ENCODE assay signal across 8 mouse cellular contexts in the genomic region with DNA sequence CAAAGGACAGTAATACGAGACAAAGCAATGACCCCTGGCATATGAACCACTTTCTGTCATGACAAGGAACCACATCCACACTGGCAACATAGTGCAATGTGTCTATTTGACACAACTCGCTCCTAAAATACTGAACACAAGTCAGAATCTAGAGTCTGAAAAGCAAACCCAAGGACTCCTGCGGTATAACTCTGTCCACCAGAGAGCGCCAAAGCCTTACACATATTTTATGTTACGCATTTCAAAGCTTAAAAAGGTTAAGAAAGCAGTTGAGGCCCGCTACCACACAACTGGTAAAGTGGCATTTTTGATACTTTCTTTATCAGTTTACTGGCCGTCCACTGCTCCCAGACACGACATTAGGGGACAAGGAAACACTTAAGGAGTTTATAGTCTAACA. TPM values are rescaled to one million over a fixed set of nuclear protein-coding genes. Genes with fewer than 3 reads are reported as not detected.
A peak's percentile ranks its signal among the peaks of the same experiment; 100 is the strongest.
DNase-seq lines count a peak whose midpoint lies in the region; ATAC-seq and TF ChIP-seq lines count a peak whose summit lies in the region.

No protein-coding gene starts in this region.

- intact Hi-C loops in left cerebral cortex, postnatal 4 days (cut with DNase I), result loop anchor here (5.0 to 10.0 kb wide), 4 partner anchors 87 to 462 kb away; no protein-coding TSS in a partner anchor

- no peaks in the 10 kb centered on the region for H3K36me3 ChIP-seq in neural tube, embryonic 15.5 days
- H3K36me3 ChIP-seq in forebrain, postnatal 0 days (ENCODE audit: insufficient read depth), result no peaks in the 10 kb centered on the region

- no peak overlapping the region for H3K4me2 ChIP-seq in neural tube, embryonic 15.5 days
- no peak overlapping the region for H3K4me2 ChIP-seq in forebrain, postnatal 0 days (ENCODE audit: low read depth)

- ATAC-seq in neural tube, embryonic 15.5 days (ENCODE audit: low FRiP score), result no peak
- ATAC-seq in forebrain, postnatal 0 days, result peak; percentile 61
- ATAC-seq in inflammation-experienced regulatory T-cells, adult 6 months, result peak; percentile 82

- 12% methylated on average over 8 of the region's 8 CpGs for WGBS in neural tube, embryonic 15.5 days
- 9% methylated on average over 8 of the region's 8 CpGs for WGBS in forebrain, postnatal 0 days

- H3K4me1 ChIP-seq in neural tube, embryonic 15.5 days, result peaks cover 12% of the 10 kb centered on the region
- no peaks in the 10 kb centered on the region for H3K4me1 ChIP-seq in forebrain, postnatal 0 days (ENCODE audit: insufficient read depth)

- H3K9ac ChIP-seq in neural tube, embryonic 15.5 days (replicated peaks), result no peak overlapping the region
- H3K9ac ChIP-seq in forebrain, postnatal 0 days, result no peak overlapping the region

- TF ChIP-seq CTCF in forebrain, postnatal 0 days (IDR thresholded peaks at IDR 0.05; ENCODE audit: low read depth), result peak; percentile 90

- H3K27me3 ChIP-seq in neural tube, embryonic 15.5 days (replicated peaks), result no peaks in the 10 kb centered on the region
- no peaks in the 10 kb centered on the region for H3K27me3 ChIP-seq in forebrain, postnatal 0 days (ENCODE audit: insufficient read depth, low read length)

- peak; percentile 71 for DNase-seq in neural tube, embryonic 10.5 days (ENCODE audit: extremely low spot score, low spot score)
- DNase-seq in adrenal gland, postnatal 25 days, result peak; percentile 69
- peak; percentile 91 for DNase-seq in forebrain, postnatal 0 days
- DNase-seq in left cerebral cortex, postnatal 4 days, result peak; percentile 68
- DNase-seq in retina, embryonic 14.5 days (ENCODE audit: low spot score), result peak; percentile 86
- peak; percentile 55 to 67 for DNase-seq in urinary bladder, postnatal 36 days (ENCODE audit: low spot score in 2 of 2)

- H3K27ac ChIP-seq in neural tube, embryonic 15.5 days (replicated peaks), result no peak overlapping the region
- H3K27ac ChIP-seq in forebrain, postnatal 0 days (ENCODE audit: low read depth, low read length), result no peak overlapping the region

- no peaks in the 10 kb centered on the region for H3K9me3 ChIP-seq in neural tube, embryonic 15.5 days (replicated peaks)
- H3K9me3 ChIP-seq in forebrain, postnatal 0 days (ENCODE audit: low read length), result no peaks in the 10 kb centered on the region

- H3K4me3 ChIP-seq in neural tube, embryonic 15.5 days (replicated peaks), result no peak overlapping the region
- H3K4me3 ChIP-seq in forebrain, postnatal 0 days (ENCODE audit: low read depth, low read length), result no peak overlapping the region

RNA-seq across cellular contexts. Expression of a gene that starts 10.6 kb away (rescaled TPM):
- 11.6 and 13.8 TPM in 2 replicates for polyA plus RNA-seq in neural tube, embryonic 15.5 days (2015; fragmentation: Nextera tagmentation; extraction: Ambion mirVana)
- total RNA-seq in adrenal gland, postnatal 25 days (2021), result 122 and 136 TPM in 2 replicates
- total RNA-seq in forebrain, postnatal 0 days (2014; rRNA removed), result 57.3 and 64.0 TPM in 2 replicates
- 16.5 and 20.8 TPM in 2 replicates for polyA plus RNA-seq in forebrain, postnatal 0 days (2015; fragmentation: Nextera tagmentation; extraction: Ambion mirVana)
- 1 to 10 TPM; 1.9 to 2.4 (median 2.1) TPM for polyA plus RNA-seq in inflammation-experienced regulatory T-cells, adult 6 months (2017; shearing (Covaris generic))
- total RNA-seq in left cerebral cortex, postnatal 4 days (2021), result 100 to 1,000 TPM; 105 to 108 TPM
